Mouse (Mus musculus): ENCODE results near the gene Arl15. TPM values are rescaled to one million over a fixed set of nuclear protein-coding genes. Genes with fewer than 3 reads are reported as not detected.

Gene Arl15
- polyA plus RNA-seq, 1 experiment from 2014 or later = 7.9 TPM

DNA sequence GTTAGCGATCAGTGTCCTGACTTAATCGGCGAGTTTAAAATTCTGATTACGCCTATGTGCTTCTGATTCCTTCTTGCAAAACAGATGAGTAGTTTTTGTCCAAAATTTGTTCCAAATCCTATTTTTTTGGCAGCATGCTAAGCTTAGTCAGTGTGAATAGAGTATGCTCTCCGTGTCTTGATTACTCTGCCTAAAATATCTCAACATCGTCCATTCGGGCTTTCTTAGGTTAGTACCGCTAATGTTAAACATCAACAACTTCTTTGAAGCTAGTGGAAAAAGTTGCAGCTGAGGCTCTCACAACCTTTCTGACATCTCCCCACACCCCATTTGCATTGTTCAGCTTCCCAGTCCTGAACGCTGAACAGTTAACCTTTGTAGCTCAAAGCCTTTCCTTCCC lies 269.8 kb downstream of the Arl15 start:
- 76% methylated on average over 9 of the region's 9 CpGs for WGBS
- no peaks in the 10 kb centered on the region for H3K9me3 ChIP-seq (replicated peaks; ENCODE audit: control insufficient read depth, low read length)
- no peaks in the 10 kb centered on the region for H3K4me1 ChIP-seq (ENCODE audit: control insufficient read depth, insufficient read depth, low read length)
- H3K27me3 ChIP-seq (ENCODE audit: control insufficient read depth, insufficient read depth, low read length) = no peaks in the 10 kb centered on the region
- no peak overlapping the region for H3K4me3 ChIP-seq (replicated peaks; ENCODE audit: low read length)
- no peaks in the 10 kb centered on the region for H3K36me3 ChIP-seq (ENCODE audit: control insufficient read depth, insufficient read depth, low read length)
- no peak for ATAC-seq (ENCODE audit: insufficient read depth, low FRiP score)
- H3K9ac ChIP-seq (ENCODE audit: low read length) = no peak overlapping the region
- H3K27ac ChIP-seq (ENCODE audit: low read length) = no peak overlapping the region
- H3K4me2 ChIP-seq (ENCODE audit: low read depth, low read length) = no peak overlapping the region

DNA sequence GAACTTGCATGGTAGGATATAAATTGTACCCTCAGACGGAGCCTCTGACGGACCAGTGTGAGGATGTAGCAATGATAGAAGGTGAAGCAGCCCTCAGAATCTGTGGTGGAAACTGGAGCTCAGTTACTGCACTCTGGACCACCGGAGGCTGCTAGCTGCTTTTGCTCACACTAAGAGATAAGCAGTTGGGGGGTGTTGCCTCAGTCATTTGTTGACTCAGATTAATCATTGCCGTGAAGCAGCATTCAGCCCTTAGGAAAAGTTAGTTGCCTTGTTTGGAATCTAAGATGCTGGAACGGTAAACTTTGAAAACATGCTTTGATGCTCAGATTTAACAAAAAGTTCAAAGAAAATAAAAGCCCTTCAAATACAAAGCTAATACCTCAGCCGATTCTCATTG lies 270.7 kb downstream of the Arl15 start:
- H3K9ac ChIP-seq (ENCODE audit: low read length) = no peak overlapping the region
- no peak overlapping the region for H3K4me2 ChIP-seq (ENCODE audit: low read depth, low read length)
- H3K36me3 ChIP-seq (ENCODE audit: control insufficient read depth, insufficient read depth, low read length) = no peaks in the 10 kb centered on the region
- no peaks in the 10 kb centered on the region for H3K4me1 ChIP-seq (ENCODE audit: control insufficient read depth, insufficient read depth, low read length)
- H3K9me3 ChIP-seq (replicated peaks; ENCODE audit: control insufficient read depth, low read length) = no peaks in the 10 kb centered on the region
- no peak overlapping the region for H3K27ac ChIP-seq (ENCODE audit: low read length)
- H3K4me3 ChIP-seq (replicated peaks; ENCODE audit: low read length) = no peak overlapping the region
- H3K27me3 ChIP-seq (ENCODE audit: control insufficient read depth, insufficient read depth, low read length) = no peaks in the 10 kb centered on the region
- 48% methylated on average over 6 of the region's 6 CpGs for WGBS
- ATAC-seq (ENCODE audit: insufficient read depth, low FRiP score) = no peak

DNA sequence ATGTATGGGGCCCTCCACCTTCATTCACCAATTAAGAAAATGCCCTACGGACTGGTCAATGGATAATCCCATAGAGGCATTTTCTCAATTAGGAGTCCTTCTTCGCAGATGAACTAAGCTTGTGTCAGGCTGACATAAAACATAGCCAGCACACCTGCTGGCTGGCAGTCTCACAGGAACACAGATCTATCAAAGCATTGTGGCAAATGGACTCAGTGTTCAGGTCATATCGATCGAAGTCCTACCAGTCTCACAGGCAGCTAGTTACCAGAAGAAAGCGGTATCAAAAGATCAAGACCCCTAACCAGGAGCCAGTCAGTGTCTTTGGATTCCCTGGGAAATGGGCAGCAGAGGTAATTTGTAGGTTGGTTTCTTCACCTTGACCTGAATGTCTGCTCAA lies 274.1 kb downstream of the Arl15 start:
- 91% methylated on average over 5 of the region's 5 CpGs for WGBS
- no peak overlapping the region for H3K9ac ChIP-seq (ENCODE audit: low read length)
- no peaks in the 10 kb centered on the region for H3K4me1 ChIP-seq (ENCODE audit: control insufficient read depth, insufficient read depth, low read length)
- no peak overlapping the region for H3K4me3 ChIP-seq (replicated peaks; ENCODE audit: low read length)
- H3K27me3 ChIP-seq (ENCODE audit: control insufficient read depth, insufficient read depth, low read length) = no peaks in the 10 kb centered on the region
- H3K4me2 ChIP-seq (ENCODE audit: low read depth, low read length) = no peak overlapping the region
- H3K9me3 ChIP-seq (replicated peaks; ENCODE audit: control insufficient read depth, low read length) = no peaks in the 10 kb centered on the region
- no peaks in the 10 kb centered on the region for H3K36me3 ChIP-seq (ENCODE audit: control insufficient read depth, insufficient read depth, low read length)
- ATAC-seq (ENCODE audit: insufficient read depth, low FRiP score) = no peak
- H3K27ac ChIP-seq (ENCODE audit: low read length) = no peak overlapping the region

DNA sequence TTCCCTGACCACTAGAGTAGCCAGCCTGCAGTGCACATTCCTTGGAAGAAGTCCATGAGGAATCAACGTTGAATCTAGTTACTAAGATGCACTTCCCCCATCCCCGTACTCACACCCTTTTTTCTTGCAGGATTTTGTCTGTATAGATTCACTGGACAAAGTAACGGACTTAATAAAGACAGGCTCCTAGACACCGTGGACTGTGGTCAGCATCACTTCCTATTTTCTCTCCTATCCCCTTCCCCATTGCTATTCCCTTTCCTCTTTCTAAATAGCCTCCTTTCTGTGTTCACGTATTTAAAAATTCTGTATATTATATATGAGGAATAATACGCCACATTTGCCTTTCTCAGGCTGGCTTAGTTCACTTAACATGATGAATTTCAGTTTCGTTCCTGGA lies 277.1 kb downstream of the Arl15 start:
- Histone ChIP-seq H3K27ac (ENCODE audit: low read length) (no peak overlapping the region), H3K9ac (ENCODE audit: low read length) (no peak overlapping the region), H3K27me3 (ENCODE audit: control insufficient read depth, insufficient read depth, low read length) (no peaks in the 10 kb centered on the region), H3K4me1 (ENCODE audit: control insufficient read depth, insufficient read depth, low read length) (no peaks in the 10 kb centered on the region), H3K36me3 (ENCODE audit: control insufficient read depth, insufficient read depth, low read length) (no peaks in the 10 kb centered on the region), H3K9me3 (replicated peaks; ENCODE audit: control insufficient read depth, low read length) (no peaks in the 10 kb centered on the region), H3K4me3 (replicated peaks; ENCODE audit: low read length) (no peak overlapping the region), H3K4me2 (ENCODE audit: low read depth, low read length) (no peak overlapping the region)
- no peak for ATAC-seq (ENCODE audit: insufficient read depth, low FRiP score)
- WGBS = 93% methylated on average over 7 of the region's 7 CpGs

DNA sequence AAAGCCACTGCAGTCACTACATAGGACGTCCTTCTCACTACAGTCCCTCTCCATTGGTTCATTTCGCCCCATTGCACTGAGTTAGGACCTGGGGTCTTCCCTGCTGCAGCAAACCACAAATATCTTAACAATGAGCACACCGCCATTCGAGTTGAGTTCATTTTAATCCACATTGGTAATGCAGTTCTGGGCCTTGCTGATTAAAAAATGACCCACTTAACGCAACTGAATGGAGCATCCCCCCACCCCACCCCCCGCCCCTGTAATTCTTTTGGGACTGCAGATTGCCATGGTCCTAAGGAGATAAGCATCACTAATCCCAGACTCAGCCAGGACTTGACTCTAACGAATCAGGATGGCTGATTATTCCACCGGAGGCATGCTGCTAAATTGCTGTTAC lies 280.2 kb downstream of the Arl15 start:
- Histone ChIP-seq H3K9me3 (replicated peaks; ENCODE audit: control insufficient read depth, low read length) (no peaks in the 10 kb centered on the region), H3K9ac (ENCODE audit: low read length) (no peak overlapping the region), H3K27me3 (ENCODE audit: control insufficient read depth, insufficient read depth, low read length) (no peaks in the 10 kb centered on the region), H3K36me3 (ENCODE audit: control insufficient read depth, insufficient read depth, low read length) (no peaks in the 10 kb centered on the region), H3K4me1 (ENCODE audit: control insufficient read depth, insufficient read depth, low read length) (no peaks in the 10 kb centered on the region), H3K27ac (ENCODE audit: low read length) (no peak overlapping the region), H3K4me2 (ENCODE audit: low read depth, low read length) (no peak overlapping the region), H3K4me3 (replicated peaks; ENCODE audit: low read length) (no peak overlapping the region)
- 69% methylated on average over 8 of the region's 8 CpGs for WGBS
- ATAC-seq (ENCODE audit: insufficient read depth, low FRiP score) = no peak

DNA sequence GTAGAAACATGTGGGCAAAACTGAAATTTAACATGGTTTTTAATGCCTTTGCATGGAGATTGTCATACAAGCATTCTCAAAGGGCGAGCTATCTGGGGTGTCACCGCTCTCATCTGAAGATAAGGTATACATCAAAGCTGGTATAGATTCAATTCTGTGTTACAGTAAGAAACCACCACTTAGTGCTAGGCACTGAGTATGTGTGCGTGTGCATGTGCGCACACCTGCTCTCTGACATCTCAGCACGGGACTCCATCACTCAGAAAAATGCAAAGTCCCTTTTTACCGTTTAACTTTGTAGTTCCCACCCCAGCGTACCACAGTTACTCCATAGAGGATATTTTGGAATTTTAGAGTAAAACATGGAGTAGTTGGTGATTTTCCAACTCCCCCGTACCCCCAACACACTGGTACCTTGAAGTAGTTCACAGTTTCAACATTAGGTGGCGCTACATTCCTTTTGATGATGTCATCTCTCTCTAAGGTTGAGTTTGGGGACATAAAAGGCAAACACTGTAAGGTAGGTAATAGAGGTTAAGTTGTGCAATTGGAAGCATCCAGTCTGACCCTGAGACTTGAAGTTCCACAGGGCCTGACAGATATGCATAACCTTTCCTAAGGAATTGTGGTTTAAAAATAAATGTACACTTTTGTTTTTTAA lies 281.5 kb downstream of the Arl15 start:
- no peak overlapping the region for H3K4me2 ChIP-seq (ENCODE audit: low read depth, low read length)
- ATAC-seq (ENCODE audit: insufficient read depth, low FRiP score) = no peak
- 71% methylated on average over 9 of the region's 9 CpGs for WGBS

DNA sequence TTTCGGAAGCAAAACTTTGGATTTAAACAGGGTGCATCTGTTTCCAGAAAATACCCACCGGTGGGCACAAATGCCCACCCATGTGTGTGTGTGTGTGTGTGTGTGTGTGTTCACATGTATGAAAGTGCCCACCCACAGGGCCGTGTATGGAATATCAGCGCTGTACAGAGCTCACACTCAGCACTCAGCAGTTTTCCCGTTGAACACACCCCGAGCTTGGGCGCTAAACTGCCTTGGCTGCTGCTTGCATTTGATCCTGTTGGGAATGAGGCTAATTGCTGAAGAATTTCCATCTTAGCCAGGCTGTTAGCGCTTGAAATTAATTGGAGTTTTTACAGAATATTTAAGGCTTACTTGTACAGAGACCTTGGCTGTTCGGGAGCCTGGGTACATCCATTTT lies 282.9 kb downstream of the Arl15 start:
- no peak for ATAC-seq (ENCODE audit: insufficient read depth, low FRiP score)
- 87% methylated on average over 9 of the region's 9 CpGs for WGBS
- no peak overlapping the region for H3K9ac ChIP-seq (ENCODE audit: low read length)

More for the DNA sequence above, 281.5 kb downstream of the Arl15 start:
- Histone ChIP-seq H3K9me3 (replicated peaks; ENCODE audit: control insufficient read depth, low read length) (no peaks in the 10 kb centered on the region), H3K36me3 (ENCODE audit: control insufficient read depth, insufficient read depth, low read length) (no peaks in the 10 kb centered on the region), H3K4me1 (ENCODE audit: control insufficient read depth, insufficient read depth, low read length) (no peaks in the 10 kb centered on the region), H3K27ac (ENCODE audit: low read length) (no peak overlapping the region), H3K4me3 (replicated peaks; ENCODE audit: low read length) (no peak overlapping the region), H3K27me3 (ENCODE audit: control insufficient read depth, insufficient read depth, low read length) (no peaks in the 10 kb centered on the region), H3K9ac (ENCODE audit: low read length) (no peak overlapping the region)

DNA sequence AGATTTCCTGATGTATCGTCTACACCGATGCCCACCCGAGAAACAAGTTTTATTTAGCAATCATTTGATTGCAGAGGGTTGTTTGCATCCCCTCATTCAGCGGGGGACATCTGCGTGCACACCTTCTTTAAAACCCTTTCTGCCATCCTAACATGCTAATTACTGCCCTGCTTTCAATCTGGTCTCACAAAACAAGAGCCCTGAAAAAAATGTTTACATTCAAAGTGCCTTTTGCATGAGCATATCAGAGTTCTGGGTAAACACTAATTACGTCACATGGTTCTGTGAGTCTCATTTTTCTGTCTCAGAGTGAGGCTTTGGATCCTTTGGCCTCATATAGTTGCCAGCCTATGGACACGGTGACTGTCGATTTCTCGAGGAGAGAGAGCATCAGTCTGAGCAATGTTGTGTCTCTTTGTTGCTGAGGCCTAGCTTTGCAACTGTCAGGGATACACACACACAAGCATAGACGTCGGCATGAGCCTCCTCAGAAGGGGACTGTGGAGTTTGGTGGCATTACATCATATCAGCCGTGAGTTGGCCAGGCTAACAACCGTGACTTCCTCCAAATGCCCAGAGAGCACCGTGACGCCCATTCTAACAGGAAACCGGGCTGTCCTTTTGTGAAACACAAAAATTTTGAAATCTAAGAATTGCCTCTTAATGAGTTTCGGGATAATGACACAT lies 283.4 kb downstream of the Arl15 start:
- H3K27me3 ChIP-seq (ENCODE audit: control insufficient read depth, insufficient read depth, low read length) = no peaks in the 10 kb centered on the region
- no peaks in the 10 kb centered on the region for H3K4me1 ChIP-seq (ENCODE audit: control insufficient read depth, insufficient read depth, low read length)
- H3K9ac ChIP-seq (ENCODE audit: low read length) = no peak overlapping the region
- no peaks in the 10 kb centered on the region for H3K36me3 ChIP-seq (ENCODE audit: control insufficient read depth, insufficient read depth, low read length)
- no peak overlapping the region for H3K27ac ChIP-seq (ENCODE audit: low read length)
- 70% methylated on average over 17 of the region's 17 CpGs for WGBS
- ATAC-seq (ENCODE audit: insufficient read depth, low FRiP score) = no peak
- H3K4me2 ChIP-seq (ENCODE audit: low read depth, low read length) = no peak overlapping the region
- no peaks in the 10 kb centered on the region for H3K9me3 ChIP-seq (replicated peaks; ENCODE audit: control insufficient read depth, low read length)
- no peak overlapping the region for H3K4me3 ChIP-seq (replicated peaks; ENCODE audit: low read length)

More for the DNA sequence above, 282.9 kb downstream of the Arl15 start:
- H3K27ac ChIP-seq (ENCODE audit: low read length) = no peak overlapping the region
- H3K4me2 ChIP-seq (ENCODE audit: low read depth, low read length) = no peak overlapping the region
- H3K36me3 ChIP-seq (ENCODE audit: control insufficient read depth, insufficient read depth, low read length) = no peaks in the 10 kb centered on the region
- no peaks in the 10 kb centered on the region for H3K4me1 ChIP-seq (ENCODE audit: control insufficient read depth, insufficient read depth, low read length)
- no peak overlapping the region for H3K4me3 ChIP-seq (replicated peaks; ENCODE audit: low read length)
- no peaks in the 10 kb centered on the region for H3K27me3 ChIP-seq (ENCODE audit: control insufficient read depth, insufficient read depth, low read length)
- no peaks in the 10 kb centered on the region for H3K9me3 ChIP-seq (replicated peaks; ENCODE audit: control insufficient read depth, low read length)

DNA sequence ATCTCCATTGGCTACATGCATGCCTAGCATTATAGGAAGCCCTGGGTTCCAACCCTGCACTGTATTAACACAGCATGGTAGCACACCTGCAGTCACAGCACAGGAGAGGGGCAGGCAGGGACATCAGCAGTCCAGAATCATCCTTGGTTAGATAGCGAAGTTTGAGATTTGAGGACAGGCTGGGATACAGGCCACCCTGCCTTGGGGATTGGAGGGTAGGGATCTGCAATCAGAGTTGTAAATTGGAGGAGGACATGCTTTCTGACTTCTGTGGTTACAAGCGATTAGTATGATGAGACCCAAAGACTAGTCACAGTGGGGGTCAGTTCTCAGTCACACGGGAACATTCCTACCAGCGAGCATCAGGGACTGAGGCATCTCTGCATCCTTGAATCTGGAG lies 284.5 kb downstream of the Arl15 start:
- 98% methylated on average over 4 of the region's 4 CpGs for WGBS
- Histone ChIP-seq H3K4me2 (ENCODE audit: low read depth, low read length) (no peak overlapping the region), H3K36me3 (ENCODE audit: control insufficient read depth, insufficient read depth, low read length) (no peaks in the 10 kb centered on the region), H3K27ac (ENCODE audit: low read length) (no peak overlapping the region), H3K4me1 (ENCODE audit: control insufficient read depth, insufficient read depth, low read length) (no peaks in the 10 kb centered on the region), H3K27me3 (ENCODE audit: control insufficient read depth, insufficient read depth, low read length) (no peaks in the 10 kb centered on the region), H3K9ac (ENCODE audit: low read length) (no peak overlapping the region), H3K4me3 (replicated peaks; ENCODE audit: low read length) (no peak overlapping the region), H3K9me3 (replicated peaks; ENCODE audit: control insufficient read depth, low read length) (no peaks in the 10 kb centered on the region)
- no peak for ATAC-seq (ENCODE audit: insufficient read depth, low FRiP score)

Data from stomach, embryonic 16.5 days (tissue).